Mouse (Mus musculus) heart, embryonic 12.5 days (tissue): Measurements from ENCODE around the gene Psmb5. TPM values are rescaled to one million over a fixed set of nuclear protein-coding genes. Genes with fewer than 3 reads are reported as not detected.

ENCODE experiments used
- ATAC-seq: fragments of 200-750 bp; cut with Nextera tagmentation; 2 replicates; pipeline ENCODE4 v1.8.0; 2017; ENCODE audit warnings: moderate TSS enrichment, moderate library complexity; ENCODE audit not compliant: insufficient number of reproducible peaks, low FRiP score
- H3K27ac ChIP-seq: fragments of 300-500 bp; sonication (generic); 2 replicates; pipeline ENCODE4 v1.5.1; 2016; ENCODE audit warnings: mild to moderate bottlenecking, moderate library complexity; ENCODE audit not compliant: poor library complexity, severe bottlenecking
- H3K27me3 ChIP-seq: fragments of 300-500 bp; sonication (generic); replicated peaks from 2 replicates; pipeline ENCODE4 v1.6.1; 2016; ENCODE audit warnings: mild to moderate bottlenecking, moderate library complexity
- H3K36me3 ChIP-seq: fragments of 300-500 bp; sonication (generic); 2 replicates; pipeline ENCODE4 v1.6.1; 2016; ENCODE audit warnings: mild to moderate bottlenecking, moderate library complexity
- H3K4me1 ChIP-seq: fragments of 300-500 bp; sonication (generic); replicated peaks from 2 replicates; pipeline ENCODE4 v1.6.1; 2016; ENCODE audit warnings: mild to moderate bottlenecking
- H3K4me2 ChIP-seq: fragments of 300-500 bp; sonication (generic); 2 replicates; pipeline ENCODE4 v1.6.1; 2016; ENCODE audit warnings: mild to moderate bottlenecking, moderate library complexity
- H3K4me3 ChIP-seq: fragments of 300-500 bp; sonication (generic); 2 replicates; pipeline ENCODE4 v1.5.1; 2016; ENCODE audit warnings: mild to moderate bottlenecking
- H3K9ac ChIP-seq: fragments of 300-500 bp; sonication (generic); 2 replicates; pipeline ENCODE4 v1.6.1; 2016; ENCODE audit warnings: mild to moderate bottlenecking, moderate library complexity
- H3K9me3 ChIP-seq: fragments of 300-500 bp; sonication (generic); replicated peaks from 2 replicates; pipeline ENCODE4 v1.6.1; 2016; ENCODE audit warnings: mild to moderate bottlenecking, moderate library complexity
- WGBS: fragments of 180-500 bp; shearing (Covaris S2); methylation state at CpG from one replicate; pipeline ENCODE4 v1.1.7; 2016; 5-methylcytosine and 5-hydroxymethylcytosine counted together
- polyA plus RNA-seq: library from polyadenylated mRNA; unstranded; fragments of >200 nt; fragmentation: Nextera tagmentation; extraction: Ambion mirVana; gene quantifications from 2 replicates; pipeline ENCODE4 v1.2.1, GENCODE M21; 2016

Gene Psmb5
- polyA plus RNA-seq, 1 experiment from 2014 or later = 308 TPM

- Histone ChIP-seq H3K9me3 (no peaks in the 10 kb centered on the region), H3K9ac (no peak overlapping the region), H3K27ac (no peak overlapping the region), H3K4me3 (no peak overlapping the region), H3K27me3 (no peaks in the 10 kb centered on the region), H3K4me1 (peaks cover 10% of the 10 kb centered on the region), H3K4me2 (no peak overlapping the region), H3K36me3 (peaks cover 70% of the 10 kb centered on the region)
- WGBS = 79% methylated on average over 9 of the region's 9 CpGs
- ATAC-seq = no peak
Measured at GRCm38 (mm10) chr14:54644294-54644693, 26.5 kb upstream of the Psmb5 start.

- no peak overlapping the region for H3K9ac ChIP-seq
- H3K4me3 ChIP-seq = no peak overlapping the region
- no peak overlapping the region for H3K27ac ChIP-seq
- no peaks in the 10 kb centered on the region for H3K9me3 ChIP-seq
- H3K36me3 ChIP-seq = peaks cover 70% of the 10 kb centered on the region
- H3K4me2 ChIP-seq = no peak overlapping the region
- H3K27me3 ChIP-seq = no peaks in the 10 kb centered on the region
- peaks cover 10% of the 10 kb centered on the region for H3K4me1 ChIP-seq
- WGBS = 74% methylated on average over 2 of the region's 2 CpGs
- ATAC-seq = no peak
Measured at GRCm38 (mm10) chr14:54643011-54643410, 25.2 kb upstream of the Psmb5 start.

GRCm38 (mm10) chr14:54642224-54642944, 24.6 kb upstream of the Psmb5 start:
- Histone ChIP-seq H3K4me2 (no peak overlapping the region), H3K36me3 (peaks cover 68% of the 10 kb centered on the region), H3K4me1 (peaks cover 10% of the 10 kb centered on the region), H3K27ac (no peak overlapping the region), H3K9ac (no peak overlapping the region), H3K4me3 (no peak overlapping the region), H3K27me3 (no peaks in the 10 kb centered on the region), H3K9me3 (no peaks in the 10 kb centered on the region)
- 80% methylated on average over 25 of the region's 25 CpGs for WGBS
- ATAC-seq = no peak

DNA sequence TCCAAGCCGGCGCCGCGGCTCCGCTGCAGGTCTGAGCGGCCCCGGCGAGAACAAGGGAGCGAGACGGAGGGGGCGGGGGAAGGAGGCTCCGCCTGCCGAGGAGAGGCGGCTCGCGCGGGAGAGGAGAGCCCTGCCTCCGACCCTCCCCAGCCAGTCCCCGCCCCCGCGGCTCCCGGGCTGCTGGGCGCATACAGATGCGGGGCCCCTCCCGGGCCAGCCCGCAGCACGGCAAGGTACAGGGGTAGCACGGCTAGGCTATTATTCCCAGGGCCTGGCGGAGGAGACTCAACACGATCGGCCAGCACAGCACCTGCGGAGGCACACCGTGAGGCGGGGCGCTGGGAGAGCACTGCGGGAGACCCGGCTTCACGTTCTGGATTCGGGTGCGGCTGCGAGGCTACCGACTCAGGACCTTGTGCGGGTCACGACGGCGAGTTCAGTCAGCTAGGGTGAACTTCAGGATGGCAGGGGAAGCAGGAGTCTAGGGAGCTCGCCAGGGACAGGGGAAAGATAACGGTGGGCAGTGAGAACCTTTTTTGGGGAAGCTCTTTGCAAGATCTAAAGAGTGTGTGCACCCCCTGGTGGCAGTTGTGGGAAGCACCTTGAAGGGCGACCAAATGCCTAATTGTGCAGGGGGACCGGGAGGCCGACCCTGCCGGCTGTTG, 23.6 kb upstream of the Psmb5 start, which contains the start of gene Cdh24:
Gene Cdh24 (minus strand): TSS at position 60 of the 665 bp plus-strand sequence.
- Histone ChIP-seq H3K9ac (peak within 1 kb of the TSS; percentile 84), H3K4me2 (peak within 1 kb of the TSS; percentile 95), H3K27me3 (no peaks in the 10 kb centered on the region), H3K9me3 (no peaks in the 10 kb centered on the region), H3K27ac (peak within 1 kb of the TSS; percentile 40), H3K4me1 (peaks cover 10% of the 10 kb centered on the region), H3K36me3 (peaks cover 64% of the 10 kb centered on the region), H3K4me3 (peak within 1 kb of the TSS; percentile 68)
- peak; percentile 92 for ATAC-seq
- under 1% methylated on average over 49 of the region's 52 CpGs for WGBS

- H3K36me3 ChIP-seq = peaks cover 64% of the 10 kb centered on the region
- 1% methylated on average over 28 of the region's 28 CpGs for WGBS
- peak within 1 kb of the TSS; percentile 95 for H3K4me2 ChIP-seq
- H3K9me3 ChIP-seq = no peaks in the 10 kb centered on the region
- H3K4me1 ChIP-seq = peaks cover 10% of the 10 kb centered on the region
- H3K27ac ChIP-seq = peak within 1 kb of the TSS; percentile 40
- H3K9ac ChIP-seq = peak within 1 kb of the TSS; percentile 84
- ATAC-seq = peak; percentile 1; the same call in 1 of the 2 replicates
- no peaks in the 10 kb centered on the region for H3K27me3 ChIP-seq
- H3K4me3 ChIP-seq = peak within 1 kb of the TSS; percentile 68
Measured at GRCm38 (mm10) chr14:54640946-54641304, 23.1 kb upstream of the Psmb5 start, which contains the start of gene Gm17606. TSS of gene Gm17606 (plus strand) at chr14:54640952.

DNA sequence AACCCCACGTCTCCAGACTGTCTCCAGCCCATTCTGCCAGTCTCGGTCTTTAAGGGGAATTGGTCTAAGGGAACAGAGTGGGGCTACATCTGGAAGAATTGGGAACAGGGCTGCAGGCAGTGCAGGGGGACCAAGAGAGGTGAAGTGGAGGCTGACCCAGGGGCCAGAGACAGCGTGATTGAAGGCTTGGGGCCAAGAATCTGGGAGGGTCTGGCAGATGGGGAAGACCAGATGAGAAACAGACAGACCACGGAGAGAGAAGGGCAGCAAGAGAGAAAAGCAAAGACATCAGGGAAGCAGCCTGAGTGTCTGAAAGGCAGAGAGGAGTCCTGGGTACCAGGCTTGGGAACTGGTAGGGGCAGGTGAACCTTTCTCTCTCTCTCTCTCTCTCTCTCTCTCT, 22.3 kb upstream of the Psmb5 start:
- H3K9me3 ChIP-seq = no peaks in the 10 kb centered on the region
- 25% methylated on average over 4 of the region's 4 CpGs for WGBS
- H3K27me3 ChIP-seq = no peaks in the 10 kb centered on the region
- H3K9ac ChIP-seq = peak overlapping the region; percentile 84; the same call in 1 of the 2 replicates
- peak overlapping the region; percentile 95 for H3K4me2 ChIP-seq
- peak overlapping the region; percentile 68 for H3K4me3 ChIP-seq
- H3K4me1 ChIP-seq = peaks cover 10% of the 10 kb centered on the region
- H3K36me3 ChIP-seq = peaks cover 60% of the 10 kb centered on the region
- ATAC-seq = no peak
- no peak overlapping the region for H3K27ac ChIP-seq

GRCm38 (mm10) chr14:54638210-54638609, 20.4 kb upstream of the Psmb5 start:
- Histone ChIP-seq H3K9ac (no peak overlapping the region), H3K27me3 (no peaks in the 10 kb centered on the region), H3K36me3 (peaks cover 51% of the 10 kb centered on the region), H3K4me3 (no peak overlapping the region), H3K4me2 (no peak overlapping the region), H3K9me3 (no peaks in the 10 kb centered on the region), H3K4me1 (peaks cover 10% of the 10 kb centered on the region), H3K27ac (no peak overlapping the region)
- ATAC-seq = no peak
- WGBS = 65% methylated on average over 5 of the region's 5 CpGs

- Histone ChIP-seq H3K27me3 (no peaks in the 10 kb centered on the region), H3K4me2 (no peak overlapping the region), H3K9ac (no peak overlapping the region), H3K36me3 (peaks cover 52% of the 10 kb centered on the region), H3K4me3 (no peak overlapping the region), H3K27ac (no peak overlapping the region), H3K4me1 (peaks cover 10% of the 10 kb centered on the region), H3K9me3 (no peaks in the 10 kb centered on the region)
- 52% methylated on average over 8 of the region's 8 CpGs for WGBS
- ATAC-seq = no peak
Measured at GRCm38 (mm10) chr14:54636954-54637353, 19.1 kb upstream of the Psmb5 start.

- peaks cover 68% of the 10 kb centered on the region for H3K36me3 ChIP-seq
- WGBS = 76% methylated on average over 4 of the region's 4 CpGs
- H3K4me3 ChIP-seq = no peak overlapping the region
- no peak overlapping the region for H3K4me2 ChIP-seq
- H3K9ac ChIP-seq = no peak overlapping the region
- no peak for ATAC-seq
- H3K9me3 ChIP-seq = no peaks in the 10 kb centered on the region
- H3K4me1 ChIP-seq = no peaks in the 10 kb centered on the region
- H3K27ac ChIP-seq = no peak overlapping the region
- no peaks in the 10 kb centered on the region for H3K27me3 ChIP-seq
Measured at GRCm38 (mm10) chr14:54634182-54634581, 16.4 kb upstream of the Psmb5 start.

- Histone ChIP-seq H3K9ac (no peak overlapping the region), H3K9me3 (no peaks in the 10 kb centered on the region), H3K4me3 (no peak overlapping the region), H3K27me3 (no peaks in the 10 kb centered on the region), H3K36me3 (peaks cover 52% of the 10 kb centered on the region), H3K4me1 (no peaks in the 10 kb centered on the region), H3K4me2 (no peak overlapping the region), H3K27ac (no peak overlapping the region)
- WGBS = 88% methylated on average over 37 of the region's 37 CpGs
- ATAC-seq = no peak
Measured at GRCm38 (mm10) chr14:54632252-54632651, 14.4 kb upstream of the Psmb5 start.

DNA sequence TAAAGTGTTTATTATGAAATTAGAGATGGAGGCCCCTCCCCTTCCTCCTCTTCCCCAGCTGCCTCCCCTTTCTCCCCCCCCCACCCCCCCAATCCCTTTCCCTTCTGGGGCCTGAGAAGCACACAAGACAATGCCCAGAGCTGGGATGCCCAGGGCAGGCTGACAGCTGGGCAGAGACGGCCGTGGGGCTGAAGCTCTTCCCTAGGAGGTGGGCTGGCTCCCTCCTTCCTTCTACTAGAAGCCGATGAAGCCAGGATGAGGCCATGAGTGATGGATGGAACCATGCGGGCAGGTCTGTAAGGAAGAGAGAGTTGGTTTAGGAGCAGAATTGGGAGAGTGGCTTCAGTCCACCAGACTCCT, 13.4 kb upstream of the Psmb5 start:
- H3K9ac ChIP-seq = no peak overlapping the region
- no peak for ATAC-seq
- H3K27me3 ChIP-seq = no peaks in the 10 kb centered on the region
- H3K36me3 ChIP-seq = peaks cover 45% of the 10 kb centered on the region
- H3K9me3 ChIP-seq = no peaks in the 10 kb centered on the region
- no peak overlapping the region for H3K27ac ChIP-seq
- H3K4me1 ChIP-seq = no peaks in the 10 kb centered on the region
- no peak overlapping the region for H3K4me2 ChIP-seq
- WGBS = 72% methylated on average over 4 of the region's 4 CpGs
- H3K4me3 ChIP-seq = no peak overlapping the region
